Mouse (Mus musculus) testis, adult 2 months (tissue): ENCODE measurements around the gene Nhp2. TPM values are rescaled to one million over a fixed set of nuclear protein-coding genes. Genes with fewer than 3 reads are reported as not detected.

Source experiments
- H3K27ac ChIP-seq: fragments of 200-500 bp; 2 replicates; pipeline ENCODE4 v1.5.1; 2012; ENCODE audit warnings: low read depth, low read length; ENCODE audit not compliant: control insufficient read depth, insufficient read depth
- H3K27me3 ChIP-seq: fragments of 200-500 bp; 2 replicates; pipeline ENCODE4 v1.6.1; 2012; ENCODE audit warnings: mild to moderate bottlenecking, low read length, moderate library complexity; ENCODE audit not compliant: control insufficient read depth, insufficient read depth
- H3K36me3 ChIP-seq: fragments of 200-500 bp; 2 replicates; pipeline ENCODE4 v1.6.1; 2012; ENCODE audit warnings: mild to moderate bottlenecking, low read length; ENCODE audit not compliant: control insufficient read depth, insufficient read depth
- H3K4me1 ChIP-seq: fragments of 200-500 bp; 2 replicates; pipeline ENCODE4 v1.6.1; 2012; ENCODE audit warnings: low read length; ENCODE audit not compliant: control insufficient read depth, insufficient read depth
- H3K4me3 ChIP-seq: fragments of 200-500 bp; 2 replicates; pipeline ENCODE4 v1.5.1; 2012; ENCODE audit warnings: low read depth, mild to moderate bottlenecking, low read length, moderate library complexity, mixed read lengths; ENCODE audit not compliant: control insufficient read depth
- CTCF ChIP-seq: fragments of 200-500 bp; IDR thresholded peaks from 2 replicates; pipeline ENCODE4 v1.5.1; 2012; ENCODE audit warnings: low read depth, mild to moderate bottlenecking, inconsistent platforms, low read length, moderate library complexity; ENCODE audit not compliant: control insufficient read depth, insufficient read depth, insufficient replicate concordance
- POLR2A ChIP-seq: fragments of 200-500 bp; IDR thresholded peaks from 2 replicates; pipeline ENCODE4 v1.6.1; 2012; ENCODE audit warnings: low read depth, mild to moderate bottlenecking, inconsistent platforms, low read length, moderate library complexity; ENCODE audit not compliant: control insufficient read depth
- polyA plus RNA-seq: library from polyadenylated mRNA; depleted of rRNA; stranded (reverse); fragments of >200 nt; gene quantifications from 2 replicates; pipeline ENCODE4 v1.2.3, GENCODE M21; 2012

Nhp2 gene
- polyA plus RNA-seq, 1 experiment: 33.5 TPM

GRCm38 (mm10) chr11:51618894-51619408 is 584 bp upstream of the Nhp2 start:
- no peaks in the 10 kb centered on the region for H3K27me3 ChIP-seq
- H3K4me3 ChIP-seq: peak overlapping the region; percentile 97
- TF ChIP-seq POLR2A (no peak), CTCF (no peak)
- peaks cover 12% of the 10 kb centered on the region for H3K4me1 ChIP-seq
- H3K36me3 ChIP-seq: no peaks in the 10 kb centered on the region
- H3K27ac ChIP-seq: peak overlapping the region; percentile 33; the same call in 1 of the 2 replicates

GRCm38 (mm10) chr11:51620084-51620483 is 549 bp downstream of the Nhp2 start:
- H3K4me3 ChIP-seq: peak overlapping the region; percentile 97
- no peaks in the 10 kb centered on the region for H3K27me3 ChIP-seq
- peak overlapping the region; percentile 83 for H3K27ac ChIP-seq
- peaks cover 7% of the 10 kb centered on the region for H3K4me1 ChIP-seq
- TF ChIP-seq POLR2A (no peak), CTCF (no peak)
- no peaks in the 10 kb centered on the region; the same call in 1 of the 2 replicates for H3K36me3 ChIP-seq

GRCm38 (mm10) chr11:51621776-51622175 is 2.2 kb downstream of the Nhp2 start:
- peaks cover 3% of the 10 kb centered on the region for H3K4me1 ChIP-seq
- no peak overlapping the region for H3K4me3 ChIP-seq
- no peak overlapping the region for H3K27ac ChIP-seq
- H3K27me3 ChIP-seq: no peaks in the 10 kb centered on the region
- TF ChIP-seq CTCF (no peak), POLR2A (no peak)
- H3K36me3 ChIP-seq: no peaks in the 10 kb centered on the region; the same call in 1 of the 2 replicates

- no peaks in the 10 kb centered on the region; the same call in 1 of the 2 replicates for H3K36me3 ChIP-seq
- no peaks in the 10 kb centered on the region for H3K27me3 ChIP-seq
- TF ChIP-seq CTCF (no peak), POLR2A (no peak)
These were observed 3.5 kb downstream of the Nhp2 start for GRCm38 (mm10) chr11:51622971-51623491.

GRCm38 (mm10) chr11:51625187-51625820 is 5.8 kb downstream of the Nhp2 start:
- H3K27ac ChIP-seq: no peak overlapping the region
- H3K27me3 ChIP-seq: no peaks in the 10 kb centered on the region
- TF ChIP-seq POLR2A (no peak), CTCF (no peak)
- H3K36me3 ChIP-seq: no peaks in the 10 kb centered on the region; the same call in 1 of the 2 replicates
- no peaks in the 10 kb centered on the region for H3K4me1 ChIP-seq
- H3K4me3 ChIP-seq: no peak overlapping the region

More at GRCm38 (mm10) chr11:51622971-51623491, 3.5 kb downstream of the Nhp2 start:
- Histone ChIP-seq H3K27ac (no peak overlapping the region), H3K4me1 (peaks cover 3% of the 10 kb centered on the region), H3K4me3 (no peak overlapping the region)

GRCm38 (mm10) chr11:51627425-51627824 is 7.9 kb downstream of the Nhp2 start:
- H3K4me1 ChIP-seq: peaks cover 3% of the 10 kb centered on the region; the same call in 1 of the 2 replicates
- H3K4me3 ChIP-seq: no peak overlapping the region
- no peak overlapping the region for H3K27ac ChIP-seq
- no peaks in the 10 kb centered on the region; the same call in none of the 2 replicates for H3K36me3 ChIP-seq
- no peak for TF ChIP-seq POLR2A
- no peak for TF ChIP-seq CTCF
- H3K27me3 ChIP-seq: no peaks in the 10 kb centered on the region

- H3K27me3 ChIP-seq: no peaks in the 10 kb centered on the region
- no peak overlapping the region for H3K4me3 ChIP-seq
- TF ChIP-seq CTCF (no peak), POLR2A (no peak)
- H3K36me3 ChIP-seq: no peaks in the 10 kb centered on the region; the same call in none of the 2 replicates
- no peak overlapping the region for H3K27ac ChIP-seq
- peaks cover 3% of the 10 kb centered on the region; the same call in 1 of the 2 replicates for H3K4me1 ChIP-seq
These were observed 8.4 kb downstream of the Nhp2 start for GRCm38 (mm10) chr11:51627907-51628306.
